Mouse (Mus musculus): Measurements from ENCODE around the gene Tacc2. TPM values are rescaled to one million over a fixed set of nuclear protein-coding genes. Genes with fewer than 3 reads are reported as not detected.

The Tacc2 gene
- polyA plus RNA-seq, 1 experiment from 2014 or later = 23.9 TPM

DNA sequence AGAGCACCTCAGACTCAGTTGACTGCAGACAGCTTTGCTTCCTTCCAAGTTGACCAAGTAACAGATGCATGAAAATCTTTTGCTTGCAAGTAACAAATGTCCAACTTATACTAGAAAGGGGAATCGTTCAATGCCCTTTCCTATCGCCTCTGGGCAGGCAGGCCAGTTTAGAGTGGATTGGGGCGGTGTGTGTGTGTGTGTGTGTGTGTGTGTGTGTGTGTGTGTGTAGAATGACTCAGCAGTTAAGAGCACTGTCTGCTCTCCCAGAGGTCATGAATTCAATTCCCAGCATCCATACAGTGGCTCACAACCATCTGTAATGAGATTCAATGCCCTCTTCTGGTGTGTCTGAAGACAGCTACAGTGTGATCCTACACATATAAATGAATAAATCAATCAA is 22.8 kb downstream of the Tacc2 start:
- no peak for ATAC-seq (ENCODE audit: insufficient read depth, low FRiP score)
- H3K9ac ChIP-seq (ENCODE audit: low read length) = no peak overlapping the region
- WGBS = 70% methylated on average over 3 of the region's 3 CpGs

DNA sequence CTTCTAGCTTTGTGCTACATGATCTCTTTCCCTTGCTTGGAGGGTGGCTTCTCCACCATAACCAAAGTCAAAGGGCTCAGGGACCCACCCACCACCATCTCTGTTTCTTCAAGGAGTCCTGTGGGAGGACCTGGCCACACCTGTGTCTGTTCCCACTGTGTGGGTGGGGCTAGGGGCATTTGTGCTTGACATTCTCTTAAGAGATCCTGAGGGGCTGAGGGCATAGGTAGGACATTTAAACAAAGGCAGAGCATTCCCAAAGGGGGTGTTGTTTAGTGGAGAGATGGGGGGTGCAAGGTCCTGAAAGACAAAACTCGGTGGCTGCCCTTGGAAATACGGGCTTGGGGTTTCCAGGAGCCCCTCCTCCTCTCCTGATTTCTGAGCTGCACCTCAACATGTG is 23.3 kb downstream of the Tacc2 start:
- Histone ChIP-seq H3K9me3 (replicated peaks; ENCODE audit: control insufficient read depth, low read length) (no peaks in the 10 kb centered on the region), H3K4me3 (replicated peaks; ENCODE audit: low read length) (no peak overlapping the region), H3K27ac (ENCODE audit: low read length) (no peak overlapping the region), H3K27me3 (ENCODE audit: control insufficient read depth, insufficient read depth, low read length) (no peaks in the 10 kb centered on the region), H3K4me1 (ENCODE audit: control insufficient read depth, insufficient read depth, low read length) (0 out of 2 replicates have a peak, but pooled peaks cover 3% of the 10 kb centered on the region), H3K9ac (ENCODE audit: low read length) (no peak overlapping the region), H3K36me3 (ENCODE audit: control insufficient read depth, insufficient read depth, low read length) (no peaks in the 10 kb centered on the region), H3K4me2 (ENCODE audit: low read depth, low read length) (no peak overlapping the region)
- WGBS = 69% methylated on average over 2 of the region's 2 CpGs
- no peak for ATAC-seq (ENCODE audit: insufficient read depth, low FRiP score)

More for the DNA sequence above, 22.8 kb downstream of the Tacc2 start:
- Histone ChIP-seq H3K36me3 (ENCODE audit: control insufficient read depth, insufficient read depth, low read length) (no peaks in the 10 kb centered on the region), H3K27ac (ENCODE audit: low read length) (no peak overlapping the region), H3K4me3 (replicated peaks; ENCODE audit: low read length) (no peak overlapping the region), H3K4me2 (ENCODE audit: low read depth, low read length) (no peak overlapping the region), H3K4me1 (ENCODE audit: control insufficient read depth, insufficient read depth, low read length) (0 out of 2 replicates have a peak, but pooled peaks cover 3% of the 10 kb centered on the region), H3K27me3 (ENCODE audit: control insufficient read depth, insufficient read depth, low read length) (no peaks in the 10 kb centered on the region), H3K9me3 (replicated peaks; ENCODE audit: control insufficient read depth, low read length) (no peaks in the 10 kb centered on the region)

DNA sequence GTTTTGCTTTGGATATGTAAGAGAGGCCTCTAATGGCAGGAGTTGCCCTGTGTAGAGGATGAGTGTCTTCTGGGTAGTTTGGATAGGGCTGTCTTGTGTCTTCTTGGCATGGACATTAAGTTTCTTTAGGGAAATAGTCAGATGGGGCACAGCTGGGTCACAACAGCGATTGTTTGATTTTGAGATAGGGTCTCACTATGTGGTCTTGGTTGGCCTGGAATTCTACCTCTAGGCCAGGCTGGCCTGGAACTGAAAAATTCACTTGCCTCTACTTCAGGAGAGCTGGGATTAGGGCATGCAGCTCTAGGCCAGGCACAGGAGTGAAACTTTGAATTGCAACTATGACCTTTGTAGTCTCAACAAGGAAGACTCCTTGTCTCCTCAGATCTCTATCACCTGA is 25.6 kb downstream of the Tacc2 start:
- H3K4me3 ChIP-seq (replicated peaks; ENCODE audit: low read length) = no peak overlapping the region
- H3K27ac ChIP-seq (ENCODE audit: low read length) = no peak overlapping the region
- 64% methylated on average over 1 of the region's 1 CpGs for WGBS
- H3K9me3 ChIP-seq (replicated peaks; ENCODE audit: control insufficient read depth, low read length) = no peaks in the 10 kb centered on the region
- no peak for ATAC-seq (ENCODE audit: insufficient read depth, low FRiP score)
- H3K4me1 ChIP-seq (ENCODE audit: control insufficient read depth, insufficient read depth, low read length) = no peaks in the 10 kb centered on the region
- no peak overlapping the region for H3K4me2 ChIP-seq (ENCODE audit: low read depth, low read length)
- H3K27me3 ChIP-seq (ENCODE audit: control insufficient read depth, insufficient read depth, low read length) = no peaks in the 10 kb centered on the region
- H3K9ac ChIP-seq (ENCODE audit: low read length) = no peak overlapping the region
- H3K36me3 ChIP-seq (ENCODE audit: control insufficient read depth, insufficient read depth, low read length) = no peaks in the 10 kb centered on the region

DNA sequence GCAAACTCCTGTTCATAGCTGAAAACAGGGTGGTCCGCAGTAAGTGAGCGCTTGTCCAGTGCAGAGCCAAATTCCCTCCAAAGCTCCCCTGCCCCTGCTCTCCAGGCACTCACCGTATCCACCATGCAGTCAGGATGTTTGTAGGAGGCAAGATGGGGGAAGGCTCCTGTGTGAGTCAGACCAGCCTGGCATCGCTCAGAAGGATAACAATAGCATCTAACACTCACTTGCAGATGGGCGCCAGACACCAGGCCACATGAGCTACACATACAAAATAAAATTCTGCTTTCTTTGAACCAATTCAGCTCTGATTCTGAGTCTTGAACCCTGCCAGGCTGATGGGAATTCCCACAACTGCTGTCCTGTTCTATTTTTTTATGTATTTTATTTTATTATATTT is 26.3 kb downstream of the Tacc2 start:
- Histone ChIP-seq H3K4me2 (ENCODE audit: low read depth, low read length) (no peak overlapping the region), H3K9me3 (replicated peaks; ENCODE audit: control insufficient read depth, low read length) (no peaks in the 10 kb centered on the region), H3K9ac (ENCODE audit: low read length) (no peak overlapping the region), H3K27ac (ENCODE audit: low read length) (no peak overlapping the region), H3K4me3 (replicated peaks; ENCODE audit: low read length) (no peak overlapping the region), H3K4me1 (ENCODE audit: control insufficient read depth, insufficient read depth, low read length) (no peaks in the 10 kb centered on the region), H3K27me3 (ENCODE audit: control insufficient read depth, insufficient read depth, low read length) (no peaks in the 10 kb centered on the region), H3K36me3 (ENCODE audit: control insufficient read depth, insufficient read depth, low read length) (no peaks in the 10 kb centered on the region)
- no peak for ATAC-seq (ENCODE audit: insufficient read depth, low FRiP score)
- WGBS = 83% methylated on average over 5 of the region's 5 CpGs

DNA sequence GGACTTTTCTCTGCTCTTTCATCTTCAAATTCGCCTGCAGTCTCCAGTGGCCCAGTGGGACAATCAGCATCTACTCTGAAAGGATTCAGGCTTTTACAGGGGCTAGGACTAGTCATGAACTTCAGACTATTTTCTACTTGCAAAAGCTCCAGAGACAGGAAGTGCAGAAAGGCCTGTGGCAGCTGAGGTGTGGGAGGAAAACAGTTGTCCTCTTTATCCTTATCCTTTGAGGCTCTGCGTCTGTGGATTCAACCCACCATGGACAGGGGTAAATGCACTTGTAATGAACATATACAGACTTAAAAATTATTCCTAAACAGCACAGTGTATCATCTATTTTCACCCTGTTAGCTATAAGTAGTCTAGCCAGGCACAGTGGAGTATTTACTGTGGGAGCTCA is 27.2 kb downstream of the Tacc2 start:
- Histone ChIP-seq H3K4me1 (ENCODE audit: control insufficient read depth, insufficient read depth, low read length) (no peaks in the 10 kb centered on the region), H3K36me3 (ENCODE audit: control insufficient read depth, insufficient read depth, low read length) (no peaks in the 10 kb centered on the region), H3K27ac (ENCODE audit: low read length) (no peak overlapping the region), H3K4me3 (replicated peaks; ENCODE audit: low read length) (no peak overlapping the region), H3K9ac (ENCODE audit: low read length) (no peak overlapping the region), H3K4me2 (ENCODE audit: low read depth, low read length) (no peak overlapping the region), H3K27me3 (ENCODE audit: control insufficient read depth, insufficient read depth, low read length) (no peaks in the 10 kb centered on the region), H3K9me3 (replicated peaks; ENCODE audit: control insufficient read depth, low read length) (no peaks in the 10 kb centered on the region)
- no peak for ATAC-seq (ENCODE audit: insufficient read depth, low FRiP score)
- 72% methylated on average over 2 of the region's 2 CpGs for WGBS

DNA sequence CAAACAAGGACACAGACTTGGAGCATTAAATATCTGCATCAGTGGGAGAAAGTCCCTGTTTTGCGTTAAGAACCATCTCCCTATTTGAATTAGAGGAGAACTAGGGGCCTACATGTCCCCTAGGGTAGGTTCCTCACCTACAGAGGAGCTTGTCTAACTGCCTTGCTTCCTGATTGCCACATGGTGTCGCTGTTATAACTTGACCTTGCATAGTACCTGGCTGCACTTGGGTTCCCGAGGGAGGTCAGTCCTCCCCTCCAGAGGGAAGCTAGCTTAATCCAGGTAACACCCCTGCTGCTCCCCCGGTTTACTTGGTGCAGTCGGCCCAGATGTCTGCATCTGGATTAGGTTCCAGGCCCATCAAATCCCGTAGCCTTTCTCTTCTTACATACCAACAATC is 27.9 kb downstream of the Tacc2 start:
- H3K4me3 ChIP-seq (replicated peaks; ENCODE audit: low read length) = no peak overlapping the region
- H3K4me2 ChIP-seq (ENCODE audit: low read depth, low read length) = no peak overlapping the region
- H3K9ac ChIP-seq (ENCODE audit: low read length) = no peak overlapping the region
- H3K36me3 ChIP-seq (ENCODE audit: control insufficient read depth, insufficient read depth, low read length) = no peaks in the 10 kb centered on the region
- no peak overlapping the region for H3K27ac ChIP-seq (ENCODE audit: low read length)
- WGBS = 18% methylated on average over 6 of the region's 6 CpGs
- no peaks in the 10 kb centered on the region for H3K4me1 ChIP-seq (ENCODE audit: control insufficient read depth, insufficient read depth, low read length)
- no peaks in the 10 kb centered on the region for H3K27me3 ChIP-seq (ENCODE audit: control insufficient read depth, insufficient read depth, low read length)
- ATAC-seq (ENCODE audit: insufficient read depth, low FRiP score) = no peak
- H3K9me3 ChIP-seq (replicated peaks; ENCODE audit: control insufficient read depth, low read length) = no peaks in the 10 kb centered on the region

DNA sequence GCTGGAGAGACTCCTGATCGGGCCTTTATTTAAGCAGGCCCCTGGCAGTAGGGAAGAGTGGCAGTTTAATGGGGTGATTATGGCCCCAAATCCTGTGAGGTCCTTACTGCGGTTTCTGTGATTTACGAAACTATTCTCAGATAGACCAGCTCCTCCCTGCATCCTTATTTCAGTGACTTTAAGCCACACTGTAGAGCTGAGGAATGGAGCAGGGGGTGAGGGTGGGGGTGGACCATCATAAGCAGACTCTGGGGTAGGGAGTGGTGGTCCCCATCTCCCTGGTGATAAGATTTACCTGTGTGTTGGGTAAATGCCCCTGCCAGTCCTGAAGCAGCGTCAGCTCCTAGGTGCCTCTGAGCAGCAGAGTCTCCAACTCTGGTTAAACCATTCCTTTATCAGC is 29.7 kb downstream of the Tacc2 start:
- no peak for ATAC-seq (ENCODE audit: insufficient read depth, low FRiP score)
- Histone ChIP-seq H3K36me3 (ENCODE audit: control insufficient read depth, insufficient read depth, low read length) (no peaks in the 10 kb centered on the region), H3K4me1 (ENCODE audit: control insufficient read depth, insufficient read depth, low read length) (no peaks in the 10 kb centered on the region), H3K4me2 (ENCODE audit: low read depth, low read length) (no peak overlapping the region), H3K9ac (ENCODE audit: low read length) (no peak overlapping the region), H3K9me3 (replicated peaks; ENCODE audit: control insufficient read depth, low read length) (no peaks in the 10 kb centered on the region), H3K27ac (ENCODE audit: low read length) (no peak overlapping the region), H3K27me3 (ENCODE audit: control insufficient read depth, insufficient read depth, low read length) (no peaks in the 10 kb centered on the region), H3K4me3 (replicated peaks; ENCODE audit: low read length) (no peak overlapping the region)
- WGBS = 87% methylated on average over 4 of the region's 4 CpGs

DNA sequence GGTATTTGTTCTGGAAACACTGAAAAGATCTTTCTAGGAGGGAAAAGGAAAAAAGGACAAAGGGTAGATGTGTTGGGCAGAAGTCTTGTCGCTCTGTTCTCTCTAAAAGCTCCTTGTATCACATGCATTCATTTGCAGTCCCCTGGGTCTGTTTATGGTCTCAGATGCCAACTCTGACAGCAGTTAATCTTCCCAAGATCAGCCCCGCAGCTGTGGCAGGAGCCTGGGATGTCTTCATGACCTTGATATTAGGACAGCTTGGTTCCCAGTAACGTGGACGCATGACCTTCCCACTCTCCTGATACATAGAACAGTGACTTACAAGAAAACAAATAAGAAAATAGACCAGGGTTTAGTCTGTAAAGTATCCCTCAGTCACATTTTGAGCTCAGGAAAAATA is 36.7 kb downstream of the Tacc2 start:
- H3K4me2 ChIP-seq (ENCODE audit: low read depth, low read length) = no peak overlapping the region
- no peak for ATAC-seq (ENCODE audit: insufficient read depth, low FRiP score)
- no peaks in the 10 kb centered on the region for H3K27me3 ChIP-seq (ENCODE audit: control insufficient read depth, insufficient read depth, low read length)
- no peaks in the 10 kb centered on the region for H3K36me3 ChIP-seq (ENCODE audit: control insufficient read depth, insufficient read depth, low read length)
- H3K9ac ChIP-seq (ENCODE audit: low read length) = no peak overlapping the region
- H3K27ac ChIP-seq (ENCODE audit: low read length) = no peak overlapping the region
- no peaks in the 10 kb centered on the region for H3K4me1 ChIP-seq (ENCODE audit: control insufficient read depth, insufficient read depth, low read length)
- WGBS = 52% methylated on average over 4 of the region's 4 CpGs
- no peak overlapping the region for H3K4me3 ChIP-seq (replicated peaks; ENCODE audit: low read length)
- H3K9me3 ChIP-seq (replicated peaks; ENCODE audit: control insufficient read depth, low read length) = no peaks in the 10 kb centered on the region

DNA sequence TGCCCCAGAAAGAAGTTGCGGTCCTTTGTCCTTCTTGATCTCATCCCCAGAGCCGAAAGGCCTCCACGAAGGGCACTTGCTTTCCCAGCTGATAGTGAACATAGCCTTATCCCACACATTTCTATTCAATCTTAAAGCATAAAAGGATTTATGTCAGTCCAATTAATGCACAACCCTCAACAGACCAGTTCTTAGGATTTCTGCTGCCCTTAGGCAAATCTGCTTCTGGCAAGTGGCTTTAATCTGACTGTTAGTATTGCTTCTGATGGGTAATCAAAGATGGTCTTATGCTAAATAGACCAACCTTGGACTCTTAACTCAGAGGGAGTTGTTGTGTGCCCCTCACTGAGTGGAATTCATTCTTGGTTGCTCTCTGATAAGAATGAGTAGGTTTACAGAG is 40.4 kb downstream of the Tacc2 start:
- Histone ChIP-seq H3K4me3 (replicated peaks; ENCODE audit: low read length) (no peak overlapping the region), H3K9ac (ENCODE audit: low read length) (no peak overlapping the region), H3K27me3 (ENCODE audit: control insufficient read depth, insufficient read depth, low read length) (no peaks in the 10 kb centered on the region), H3K4me1 (ENCODE audit: control insufficient read depth, insufficient read depth, low read length) (no peaks in the 10 kb centered on the region), H3K36me3 (ENCODE audit: control insufficient read depth, insufficient read depth, low read length) (no peaks in the 10 kb centered on the region), H3K27ac (ENCODE audit: low read length) (no peak overlapping the region), H3K9me3 (replicated peaks; ENCODE audit: control insufficient read depth, low read length) (no peaks in the 10 kb centered on the region), H3K4me2 (ENCODE audit: low read depth, low read length) (no peak overlapping the region)
- 88% methylated on average over 3 of the region's 3 CpGs for WGBS
- no peak for ATAC-seq (ENCODE audit: insufficient read depth, low FRiP score)

DNA sequence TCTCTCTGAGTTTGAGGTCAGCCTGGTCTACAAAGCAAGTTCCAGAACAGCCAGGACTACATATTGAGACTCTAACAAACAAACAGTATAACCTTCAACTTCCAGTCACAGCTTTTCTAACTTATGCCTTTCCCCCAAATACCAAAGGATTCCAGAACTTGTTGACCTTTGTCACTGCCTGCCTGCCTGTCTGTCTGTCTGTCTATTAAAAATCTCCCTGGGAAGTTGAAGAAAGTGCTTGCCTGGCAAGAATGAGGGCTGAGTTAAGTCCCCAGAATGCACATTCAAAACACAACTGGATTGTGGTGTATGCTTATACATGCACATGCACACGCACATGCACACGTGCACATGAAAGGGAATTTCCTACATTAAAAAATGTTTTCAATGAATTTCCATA is 43.8 kb downstream of the Tacc2 start:
- 89% methylated on average over 2 of the region's 2 CpGs for WGBS
- Histone ChIP-seq H3K4me3 (replicated peaks; ENCODE audit: low read length) (no peak overlapping the region), H3K9ac (ENCODE audit: low read length) (no peak overlapping the region), H3K36me3 (ENCODE audit: control insufficient read depth, insufficient read depth, low read length) (no peaks in the 10 kb centered on the region), H3K4me1 (ENCODE audit: control insufficient read depth, insufficient read depth, low read length) (0 out of 2 replicates have a peak, but pooled peaks cover 3% of the 10 kb centered on the region), H3K4me2 (ENCODE audit: low read depth, low read length) (no peak overlapping the region), H3K27ac (ENCODE audit: low read length) (no peak overlapping the region), H3K9me3 (replicated peaks; ENCODE audit: control insufficient read depth, low read length) (no peaks in the 10 kb centered on the region), H3K27me3 (ENCODE audit: control insufficient read depth, insufficient read depth, low read length) (no peaks in the 10 kb centered on the region)
- ATAC-seq (ENCODE audit: insufficient read depth, low FRiP score) = no peak

Measured in stomach, embryonic 16.5 days (tissue).